Mouse (Mus musculus) midbrain, embryonic 15.5 days (tissue): Measurements from ENCODE around the gene Cpt2. TPM values are rescaled to one million over a fixed set of nuclear protein-coding genes. Genes with fewer than 3 reads are reported as not detected.

Source experiments
- ATAC-seq: fragments of 200-750 bp; cut with Nextera tagmentation; replicated peaks from 2 replicates; pipeline ENCODE4 v1.8.0; 2017; ENCODE audit warnings: moderate TSS enrichment
- H3K27ac ChIP-seq: fragments of 300-500 bp; sonication (generic); 2 replicates; pipeline ENCODE4 v1.5.1; 2015; ENCODE audit warnings: mild to moderate bottlenecking, inconsistent platforms
- H3K27me3 ChIP-seq: fragments of 300-500 bp; sonication (generic); replicated peaks from 2 replicates; pipeline ENCODE4 v1.6.1; 2015; ENCODE audit warnings: inconsistent platforms
- H3K36me3 ChIP-seq: fragments of 300-500 bp; sonication (generic); replicated peaks from 2 replicates; pipeline ENCODE4 v1.6.1; 2015; ENCODE audit warnings: inconsistent platforms
- H3K4me1 ChIP-seq: fragments of 300-500 bp; sonication (generic); 2 replicates; pipeline ENCODE4 v1.6.1; 2015; ENCODE audit warnings: inconsistent platforms
- H3K4me2 ChIP-seq: fragments of 300-500 bp; sonication (generic); 2 replicates; pipeline ENCODE4 v1.6.1; 2015; ENCODE audit warnings: inconsistent platforms, mild to moderate bottlenecking, moderate library complexity
- H3K4me3 ChIP-seq: fragments of 300-500 bp; sonication (generic); 2 replicates; pipeline ENCODE4 v1.5.1; 2015; ENCODE audit warnings: mild to moderate bottlenecking, inconsistent platforms
- H3K9ac ChIP-seq: fragments of 300-500 bp; sonication (generic); 2 replicates; pipeline ENCODE4 v1.6.1; 2015; ENCODE audit warnings: mild to moderate bottlenecking, inconsistent platforms
- H3K9me3 ChIP-seq: fragments of 300-500 bp; sonication (generic); 2 replicates; pipeline ENCODE4 v1.6.1; 2016; ENCODE audit warnings: inconsistent platforms
- WGBS: fragments of 180-500 bp; shearing (Covaris S2); methylation state at CpG from one replicate; pipeline ENCODE4 v1.1.7; 2015; ENCODE audit warnings: mixed read lengths; 5-methylcytosine and 5-hydroxymethylcytosine counted together
- polyA plus RNA-seq: library from polyadenylated mRNA; unstranded; fragments of >200 nt; fragmentation: Nextera tagmentation; extraction: Ambion mirVana; gene quantifications from 2 replicates; pipeline ENCODE4 v1.2.1, GENCODE M21; 2015

Cpt2 gene
- polyA plus RNA-seq, 1 experiment from 2014 or later: 13.9 TPM

- H3K9me3 ChIP-seq: no peaks in the 10 kb centered on the region
- no peaks in the 10 kb centered on the region for H3K4me1 ChIP-seq
- WGBS: 90% methylated on average over 7 of the region's 7 CpGs
- no peaks in the 10 kb centered on the region for H3K36me3 ChIP-seq
- H3K9ac ChIP-seq: no peak overlapping the region
- no peak overlapping the region for H3K4me2 ChIP-seq
- no peaks in the 10 kb centered on the region for H3K27me3 ChIP-seq
- H3K27ac ChIP-seq: no peak overlapping the region
- ATAC-seq: no peak
- H3K4me3 ChIP-seq: no peak overlapping the region
Observed at GRCm38 (mm10) chr4:107942741-107943140, 19.3 kb upstream of the Cpt2 start.

- H3K36me3 ChIP-seq: no peaks in the 10 kb centered on the region
- 74% methylated on average over 2 of the region's 2 CpGs for WGBS
- no peak overlapping the region for H3K9ac ChIP-seq
- H3K4me1 ChIP-seq: no peaks in the 10 kb centered on the region
- H3K4me3 ChIP-seq: no peak overlapping the region
- H3K4me2 ChIP-seq: no peak overlapping the region
- no peak for ATAC-seq
- no peak overlapping the region for H3K27ac ChIP-seq
- no peaks in the 10 kb centered on the region for H3K9me3 ChIP-seq
- H3K27me3 ChIP-seq: no peaks in the 10 kb centered on the region
Observed at GRCm38 (mm10) chr4:107938124-107938523, 14.7 kb upstream of the Cpt2 start.

- whole genome bisulfite sequencing: 27% methylated on average over 6 of the region's 6 CpGs
- Histone ChIP-seq H3K9me3 (no peaks in the 10 kb centered on the region), H3K4me2 (no peak overlapping the region), H3K27ac (no peak overlapping the region), H3K9ac (no peak overlapping the region), H3K27me3 (no peaks in the 10 kb centered on the region), H3K4me3 (no peak overlapping the region), H3K4me1 (no peaks in the 10 kb centered on the region), H3K36me3 (no peaks in the 10 kb centered on the region)
- ATAC-seq: no peak
Observed at GRCm38 (mm10) chr4:107937338-107937737, 13.9 kb upstream of the Cpt2 start.

- H3K27ac ChIP-seq: no peak overlapping the region
- WGBS: 64% methylated on average over 3 of the region's 3 CpGs
- H3K4me1 ChIP-seq: no peaks in the 10 kb centered on the region
- no peak for ATAC-seq
- no peaks in the 10 kb centered on the region for H3K27me3 ChIP-seq
- H3K4me3 ChIP-seq: no peak overlapping the region
- H3K9me3 ChIP-seq: no peaks in the 10 kb centered on the region
- no peak overlapping the region for H3K4me2 ChIP-seq
- H3K36me3 ChIP-seq: no peaks in the 10 kb centered on the region
- H3K9ac ChIP-seq: no peak overlapping the region
Observed at GRCm38 (mm10) chr4:107935254-107935653, 11.8 kb upstream of the Cpt2 start.

- H3K27ac ChIP-seq: no peak overlapping the region
- no peak overlapping the region for H3K9ac ChIP-seq
- no peak overlapping the region for H3K4me2 ChIP-seq
- no peaks in the 10 kb centered on the region for H3K9me3 ChIP-seq
- ATAC-seq: no peak
- 83% methylated on average over 8 of the region's 8 CpGs for WGBS
- no peak overlapping the region for H3K4me3 ChIP-seq
- H3K36me3 ChIP-seq: no peaks in the 10 kb centered on the region
- H3K27me3 ChIP-seq: no peaks in the 10 kb centered on the region
- H3K4me1 ChIP-seq: no peaks in the 10 kb centered on the region
Observed at GRCm38 (mm10) chr4:107933239-107933638, 9.8 kb upstream of the Cpt2 start.

GRCm38 (mm10) chr4:107931453-107931852 lies 8.0 kb upstream of the Cpt2 start:
- no peaks in the 10 kb centered on the region for H3K4me1 ChIP-seq
- 81% methylated on average over 3 of the region's 3 CpGs for WGBS
- H3K27ac ChIP-seq: no peak overlapping the region
- no peak overlapping the region for H3K4me3 ChIP-seq
- no peaks in the 10 kb centered on the region for H3K9me3 ChIP-seq
- H3K27me3 ChIP-seq: no peaks in the 10 kb centered on the region
- H3K4me2 ChIP-seq: no peak overlapping the region
- no peak overlapping the region for H3K9ac ChIP-seq
- no peaks in the 10 kb centered on the region for H3K36me3 ChIP-seq
- ATAC-seq: no peak

GRCm38 (mm10) chr4:107928726-107929125 lies 5.3 kb upstream of the Cpt2 start:
- ATAC-seq: no peak
- H3K4me3 ChIP-seq: no peak overlapping the region
- H3K27ac ChIP-seq: no peak overlapping the region
- no peaks in the 10 kb centered on the region for H3K9me3 ChIP-seq
- H3K4me1 ChIP-seq: no peaks in the 10 kb centered on the region
- no peaks in the 10 kb centered on the region for H3K27me3 ChIP-seq
- no peaks in the 10 kb centered on the region for H3K36me3 ChIP-seq
- 74% methylated on average over 2 of the region's 2 CpGs for WGBS
- no peak overlapping the region for H3K9ac ChIP-seq
- H3K4me2 ChIP-seq: no peak overlapping the region

GRCm38 (mm10) chr4:107928269-107928668 lies 4.9 kb upstream of the Cpt2 start:
- peaks cover 4% of the 10 kb centered on the region; the same call in 1 of the 2 replicates for H3K4me1 ChIP-seq
- no peak overlapping the region for H3K27ac ChIP-seq
- H3K27me3 ChIP-seq: no peaks in the 10 kb centered on the region
- no peaks in the 10 kb centered on the region for H3K9me3 ChIP-seq
- H3K9ac ChIP-seq: no peak overlapping the region
- no peak for ATAC-seq
- WGBS: 77% methylated on average over 2 of the region's 2 CpGs
- H3K4me3 ChIP-seq: no peak overlapping the region
- H3K36me3 ChIP-seq: no peaks in the 10 kb centered on the region
- H3K4me2 ChIP-seq: no peak overlapping the region

- Histone ChIP-seq H3K9me3 (no peaks in the 10 kb centered on the region), H3K4me1 (peaks cover 15% of the 10 kb centered on the region), H3K27me3 (no peaks in the 10 kb centered on the region), H3K4me2 (peak overlapping the region; percentile 72), H3K9ac (0 out of 2 replicates have a peak overlapping the region, but pooled peaks have one; percentile 61), H3K27ac (peak overlapping the region; percentile 4; the same call in 1 of the 2 replicates), H3K4me3 (peak overlapping the region; percentile 68), H3K36me3 (no peaks in the 10 kb centered on the region)
- peak; percentile 57 for ATAC-seq
- 46% methylated on average over 7 of the region's 7 CpGs for WGBS
Observed at GRCm38 (mm10) chr4:107923803-107924194, 389 bp upstream of the Cpt2 start.

GRCm38 (mm10) chr4:107921952-107922351 lies 1.5 kb downstream of the Cpt2 start:
- no peaks in the 10 kb centered on the region for H3K27me3 ChIP-seq
- peaks cover 15% of the 10 kb centered on the region for H3K4me1 ChIP-seq
- H3K4me3 ChIP-seq: no peak overlapping the region
- WGBS: 61% methylated on average over 4 of the region's 4 CpGs
- peak overlapping the region; percentile 72; the same call in 1 of the 2 replicates for H3K4me2 ChIP-seq
- no peak overlapping the region for H3K9ac ChIP-seq
- H3K27ac ChIP-seq: no peak overlapping the region
- no peaks in the 10 kb centered on the region for H3K36me3 ChIP-seq
- H3K9me3 ChIP-seq: no peaks in the 10 kb centered on the region
- no peak for ATAC-seq

- H3K27me3 ChIP-seq: no peaks in the 10 kb centered on the region
- no peak overlapping the region for H3K9ac ChIP-seq
- WGBS: 79% methylated on average over 8 of the region's 8 CpGs
- H3K27ac ChIP-seq: no peak overlapping the region
- H3K4me1 ChIP-seq: peaks cover 15% of the 10 kb centered on the region
- no peaks in the 10 kb centered on the region for H3K9me3 ChIP-seq
- no peaks in the 10 kb centered on the region for H3K36me3 ChIP-seq
- ATAC-seq: no peak
- no peak overlapping the region for H3K4me3 ChIP-seq
- no peak overlapping the region for H3K4me2 ChIP-seq
Observed at GRCm38 (mm10) chr4:107921152-107921695, 2.2 kb downstream of the Cpt2 start.

- Histone ChIP-seq H3K4me1 (peaks cover 15% of the 10 kb centered on the region), H3K9ac (no peak overlapping the region), H3K4me2 (no peak overlapping the region), H3K4me3 (no peak overlapping the region), H3K36me3 (no peaks in the 10 kb centered on the region), H3K27ac (no peak overlapping the region), H3K9me3 (no peaks in the 10 kb centered on the region), H3K27me3 (no peaks in the 10 kb centered on the region)
- 90% methylated on average over 2 of the region's 2 CpGs for WGBS
- no peak for ATAC-seq
Observed at GRCm38 (mm10) chr4:107920336-107920735, 3.1 kb downstream of the Cpt2 start.

- no peaks in the 10 kb centered on the region for H3K9me3 ChIP-seq
- no peak for ATAC-seq
- no peaks in the 10 kb centered on the region for H3K27me3 ChIP-seq
- no peak overlapping the region for H3K4me3 ChIP-seq
- no peak overlapping the region for H3K27ac ChIP-seq
- no peaks in the 10 kb centered on the region for H3K36me3 ChIP-seq
- H3K4me2 ChIP-seq: no peak overlapping the region
- WGBS: 91% methylated on average over 4 of the region's 4 CpGs
- no peak overlapping the region for H3K9ac ChIP-seq
- H3K4me1 ChIP-seq: no peaks in the 10 kb centered on the region
Observed at GRCm38 (mm10) chr4:107910020-107910419, 13.4 kb downstream of the Cpt2 start.
